Mouse (Mus musculus) kidney, embryonic 15.5 days (tissue): ENCODE measurements around the gene Vgll4. TPM values are rescaled to one million over a fixed set of nuclear protein-coding genes. Genes with fewer than 3 reads are reported as not detected.

Experiments
- ATAC-seq: fragments of 200-750 bp; cut with Nextera tagmentation; replicated peaks from 2 replicates; pipeline ENCODE4 v1.8.0; 2017; ENCODE audit warnings: moderate TSS enrichment; ENCODE audit not compliant: low FRiP score
- H3K27ac ChIP-seq: fragments of 300-500 bp; sonication (generic); 2 replicates; pipeline ENCODE4 v1.5.1; 2015; ENCODE audit warnings: mild to moderate bottlenecking, inconsistent platforms
- H3K27me3 ChIP-seq: fragments of 300-500 bp; sonication (generic); 2 replicates; pipeline ENCODE4 v1.6.1; 2015; ENCODE audit warnings: inconsistent platforms
- H3K36me3 ChIP-seq: fragments of 300-500 bp; sonication (generic); 2 replicates; pipeline ENCODE4 v1.6.1; 2015; ENCODE audit warnings: inconsistent platforms
- H3K4me1 ChIP-seq: fragments of 300-500 bp; sonication (generic); 2 replicates; pipeline ENCODE4 v1.6.1; 2015; ENCODE audit warnings: inconsistent platforms
- H3K4me2 ChIP-seq: fragments of 300-500 bp; sonication (generic); 2 replicates; pipeline ENCODE4 v1.6.1; 2015; ENCODE audit warnings: moderate library complexity, mild to moderate bottlenecking, inconsistent platforms
- H3K4me3 ChIP-seq: fragments of 300-500 bp; sonication (generic); replicated peaks from 2 replicates; pipeline ENCODE4 v1.5.1; 2015; ENCODE audit warnings: mild to moderate bottlenecking, inconsistent platforms
- H3K9ac ChIP-seq: fragments of 300-500 bp; sonication (generic); 2 replicates; pipeline ENCODE4 v1.6.1; 2015; ENCODE audit warnings: mild to moderate bottlenecking, inconsistent platforms
- H3K9me3 ChIP-seq: fragments of 300-500 bp; sonication (generic); replicated peaks from 2 replicates; pipeline ENCODE4 v1.6.1; 2016; ENCODE audit warnings: inconsistent platforms
- WGBS: fragments of 180-500 bp; shearing (Covaris S2); methylation state at CpG from one replicate; pipeline ENCODE4 v1.1.7; 2015; ENCODE audit warnings: mixed read lengths; 5-methylcytosine and 5-hydroxymethylcytosine counted together
- polyA plus RNA-seq: library from polyadenylated mRNA; unstranded; fragments of >200 nt; fragmentation: Nextera tagmentation; extraction: Ambion mirVana; gene quantifications from 2 replicates; pipeline ENCODE4 v1.2.1, GENCODE M21; 2015

The Vgll4 gene
- polyA plus RNA-seq, 1 experiment from 2014 or later = 110 TPM

- ATAC-seq = 0 out of 2 replicates have a peak, but pooled peaks have one; percentile 37
Observed at GRCm38 (mm10) chr6:114846153-114846772, 123.5 kb downstream of the Vgll4 start.

GRCm38 (mm10) chr6:114842863-114843262, 126.9 kb downstream of the Vgll4 start:
- H3K9me3 ChIP-seq = 0 out of 2 replicates have a peak, but pooled peaks cover 3% of the 10 kb centered on the region
- no peaks in the 10 kb centered on the region for H3K27me3 ChIP-seq
- ATAC-seq = no peak
- no peak overlapping the region for H3K4me2 ChIP-seq
- no peak overlapping the region for H3K9ac ChIP-seq
- 89% methylated on average over 2 of the region's 2 CpGs for WGBS
- no peak overlapping the region for H3K27ac ChIP-seq
- no peaks in the 10 kb centered on the region for H3K36me3 ChIP-seq
- peaks cover 61% of the 10 kb centered on the region for H3K4me1 ChIP-seq
- H3K4me3 ChIP-seq = no peak overlapping the region

More at GRCm38 (mm10) chr6:114846153-114846772, 123.5 kb downstream of the Vgll4 start:
- Histone ChIP-seq H3K9me3 (0 out of 2 replicates have a peak, but pooled peaks cover 3% of the 10 kb centered on the region), H3K4me3 (no peak overlapping the region), H3K36me3 (no peaks in the 10 kb centered on the region), H3K4me2 (no peak overlapping the region), H3K9ac (no peak overlapping the region), H3K27me3 (no peaks in the 10 kb centered on the region), H3K4me1 (peaks cover 46% of the 10 kb centered on the region), H3K27ac (no peak overlapping the region)
- WGBS = 40% methylated on average over 4 of the region's 4 CpGs

- 0 out of 2 replicates have a peak, but pooled peaks cover 3% of the 10 kb centered on the region for H3K9me3 ChIP-seq
- H3K27me3 ChIP-seq = no peaks in the 10 kb centered on the region
- no peak overlapping the region for H3K9ac ChIP-seq
- 30% methylated on average over 3 of the region's 3 CpGs for WGBS
- H3K4me3 ChIP-seq = no peak overlapping the region
- H3K27ac ChIP-seq = peak overlapping the region; percentile 29; the same call in 1 of the 2 replicates
- H3K4me2 ChIP-seq = no peak overlapping the region
- no peak for ATAC-seq
- H3K4me1 ChIP-seq = peaks cover 59% of the 10 kb centered on the region
- H3K36me3 ChIP-seq = no peaks in the 10 kb centered on the region
Observed at GRCm38 (mm10) chr6:114842131-114842530, 127.7 kb downstream of the Vgll4 start.

GRCm38 (mm10) chr6:114840012-114840411, 129.8 kb downstream of the Vgll4 start:
- no peak for ATAC-seq
- no peaks in the 10 kb centered on the region for H3K27me3 ChIP-seq
- no peak overlapping the region for H3K4me2 ChIP-seq
- peak overlapping the region; percentile 70 for H3K27ac ChIP-seq
- peaks cover 62% of the 10 kb centered on the region for H3K4me1 ChIP-seq
- no peaks in the 10 kb centered on the region for H3K36me3 ChIP-seq
- no peak overlapping the region for H3K4me3 ChIP-seq
- 87% methylated on average over 7 of the region's 7 CpGs for WGBS
- H3K9me3 ChIP-seq = 0 out of 2 replicates have a peak, but pooled peaks cover 3% of the 10 kb centered on the region
- no peak overlapping the region for H3K9ac ChIP-seq

GRCm38 (mm10) chr6:114838872-114839271, 130.9 kb downstream of the Vgll4 start:
- 57% methylated on average over 4 of the region's 4 CpGs for WGBS
- no peak overlapping the region for H3K4me3 ChIP-seq
- no peak for ATAC-seq
- H3K4me2 ChIP-seq = no peak overlapping the region
- no peaks in the 10 kb centered on the region for H3K27me3 ChIP-seq
- 0 out of 2 replicates have a peak, but pooled peaks cover 3% of the 10 kb centered on the region for H3K9me3 ChIP-seq
- H3K27ac ChIP-seq = peak overlapping the region; percentile 70
- H3K4me1 ChIP-seq = peaks cover 73% of the 10 kb centered on the region
- no peaks in the 10 kb centered on the region for H3K36me3 ChIP-seq
- H3K9ac ChIP-seq = no peak overlapping the region

- H3K27me3 ChIP-seq = no peaks in the 10 kb centered on the region
- peaks cover 81% of the 10 kb centered on the region for H3K4me1 ChIP-seq
- no peak overlapping the region for H3K4me2 ChIP-seq
- WGBS = 83% methylated on average over 3 of the region's 3 CpGs
- no peaks in the 10 kb centered on the region for H3K36me3 ChIP-seq
- ATAC-seq = no peak
- H3K9ac ChIP-seq = no peak overlapping the region
- no peak overlapping the region for H3K4me3 ChIP-seq
- no peaks in the 10 kb centered on the region for H3K9me3 ChIP-seq
- peak overlapping the region; percentile 19 for H3K27ac ChIP-seq
Observed at GRCm38 (mm10) chr6:114836433-114836832, 133.4 kb downstream of the Vgll4 start.

- Histone ChIP-seq H3K27me3 (no peaks in the 10 kb centered on the region), H3K4me1 (peaks cover 74% of the 10 kb centered on the region), H3K9ac (no peak overlapping the region), H3K36me3 (no peaks in the 10 kb centered on the region), H3K4me2 (no peak overlapping the region), H3K9me3 (no peaks in the 10 kb centered on the region), H3K27ac (peak overlapping the region; percentile 81), H3K4me3 (no peak overlapping the region)
- ATAC-seq = no peak
- 19% methylated on average over 1 of the region's 1 CpGs for WGBS
Observed at GRCm38 (mm10) chr6:114835752-114836151, 134.0 kb downstream of the Vgll4 start.

- Histone ChIP-seq H3K4me1 (peaks cover 71% of the 10 kb centered on the region), H3K4me3 (no peak overlapping the region), H3K9me3 (no peaks in the 10 kb centered on the region), H3K4me2 (no peak overlapping the region), H3K9ac (no peak overlapping the region), H3K36me3 (no peaks in the 10 kb centered on the region), H3K27me3 (no peaks in the 10 kb centered on the region), H3K27ac (peak overlapping the region; percentile 81)
- 37% methylated on average over 7 of the region's 7 CpGs for WGBS
- ATAC-seq = peak; percentile 62
Observed at GRCm38 (mm10) chr6:114835344-114835743, 134.4 kb downstream of the Vgll4 start.

GRCm38 (mm10) chr6:114833791-114834346, 135.9 kb downstream of the Vgll4 start:
- H3K4me1 ChIP-seq = peaks cover 56% of the 10 kb centered on the region
- H3K9me3 ChIP-seq = no peaks in the 10 kb centered on the region
- no peaks in the 10 kb centered on the region for H3K27me3 ChIP-seq
- no peaks in the 10 kb centered on the region for H3K36me3 ChIP-seq
- H3K9ac ChIP-seq = no peak overlapping the region
- peak overlapping the region; percentile 81 for H3K27ac ChIP-seq
- no peak overlapping the region for H3K4me2 ChIP-seq
- ATAC-seq = peak; percentile 83
- WGBS = 28% methylated on average over 4 of the region's 4 CpGs
- no peak overlapping the region for H3K4me3 ChIP-seq

GRCm38 (mm10) chr6:114833058-114833685, 136.6 kb downstream of the Vgll4 start:
- H3K4me2 ChIP-seq = no peak overlapping the region
- no peak overlapping the region for H3K9ac ChIP-seq
- H3K9me3 ChIP-seq = no peaks in the 10 kb centered on the region
- H3K27ac ChIP-seq = peak overlapping the region; percentile 81
- H3K36me3 ChIP-seq = no peaks in the 10 kb centered on the region
- H3K27me3 ChIP-seq = no peaks in the 10 kb centered on the region
- 44% methylated on average over 9 of the region's 9 CpGs for WGBS
- ATAC-seq = peak; percentile 34
- peaks cover 53% of the 10 kb centered on the region for H3K4me1 ChIP-seq
- H3K4me3 ChIP-seq = no peak overlapping the region

GRCm38 (mm10) chr6:114831807-114832206, 138.0 kb downstream of the Vgll4 start:
- H3K4me3 ChIP-seq = no peak overlapping the region
- WGBS = 89% methylated on average over 3 of the region's 3 CpGs
- H3K27ac ChIP-seq = peak overlapping the region; percentile 81; the same call in 1 of the 2 replicates
- no peaks in the 10 kb centered on the region for H3K27me3 ChIP-seq
- H3K9me3 ChIP-seq = no peaks in the 10 kb centered on the region
- H3K4me1 ChIP-seq = peaks cover 51% of the 10 kb centered on the region
- H3K9ac ChIP-seq = no peak overlapping the region
- H3K4me2 ChIP-seq = no peak overlapping the region
- H3K36me3 ChIP-seq = no peaks in the 10 kb centered on the region
- no peak for ATAC-seq
